Mouse (Mus musculus): ENCODE measurements around the gene Ccdc151. TPM values are rescaled to one million over a fixed set of nuclear protein-coding genes. Genes with fewer than 3 reads are reported as not detected.

The Ccdc151 gene
- under 1 TPM; 0.18 to 0.49 TPM for polyA plus RNA-seq (2017; shearing (Covaris generic))

GRCm38 (mm10) chr9:22002194-22003162 lies at the start of gene Ccdc151, which contains the start of gene Prkcsh:
Gene Ccdc151 (minus strand): TSS chr9:22002634.
Gene Prkcsh (plus strand): TSS chr9:22002806.

GRCm38 (mm10) chr9:22051958-22052254 lies 49.5 kb upstream of the Ccdc151 start, which contains the start of gene Elavl3:
Gene Elavl3 (minus strand): TSS chr9:22052023.

GRCm38 (mm10) chr9:21989230-21990110 lies 13.0 kb downstream of the Ccdc151 start, which contains the start of gene Rgl3:
Gene Rgl3 (minus strand): TSS chr9:21989446.

GRCm38 (mm10) chr9:21963417-21963816 lies 39.0 kb downstream of the Ccdc151 start, which contains the start of gene Epor:
Gene Epor (minus strand): TSS chr9:21963506.

GRCm38 (mm10) chr9:21955570-21956281 lies 46.7 kb downstream of the Ccdc151 start, which contains the start of gene Swsap1:
Gene Swsap1 (plus strand): TSS chr9:21955755.

Other genes starting within 250 kb of the Ccdc151 start
- gene Spc24, start 242.3 kb downstream of the Ccdc151 start, polyA plus RNA-seq (2017; shearing (Covaris generic)) = 1 to 10 TPM; 2.8 to 3.7 TPM
- gene Kank2, start 203.9 kb downstream of the Ccdc151 start, polyA plus RNA-seq (2017; shearing (Covaris generic)) = under 1 TPM in 1 of 2 experiments, not detected in 1; 0.45 TPM
- under 1 TPM in 1 of 2 experiments, not detected in 1; 0.44 TPM for gene Angptl8, start 167.1 kb downstream of the Ccdc151 start, polyA plus RNA-seq (2017; shearing (Covaris generic))
- 1 to 10 TPM; 3.7 to 4.5 TPM for gene Dock6, start 150.0 kb downstream of the Ccdc151 start, polyA plus RNA-seq (2017; shearing (Covaris generic))
- gene Rab3d, start 84.4 kb downstream of the Ccdc151 start, polyA plus RNA-seq (2017; shearing (Covaris generic)) = 10 to 100 TPM; 14.8 to 29.0 TPM
- 1 to 10 TPM in 1 of 2 experiments, under 1 TPM in 1; 0.86 to 1.5 TPM for gene Ccdc159, start 75.2 kb downstream of the Ccdc151 start, polyA plus RNA-seq (2017; shearing (Covaris generic))
- gene Tmem205, start 75.1 kb downstream of the Ccdc151 start, polyA plus RNA-seq (2017; shearing (Covaris generic)) = 1 to 10 TPM; 3.6 to 8.0 TPM
- 1 to 10 TPM; 1.6 to 1.9 TPM for gene Plppr2, start 65.6 kb downstream of the Ccdc151 start, polyA plus RNA-seq (2017; shearing (Covaris generic))
- 10 to 100 TPM; 11.8 to 12.4 TPM for gene Swsap1, start 46.9 kb downstream of the Ccdc151 start, polyA plus RNA-seq (2017; shearing (Covaris generic))
- under 1 TPM in 1 of 2 experiments, not detected in 1; 0.84 TPM for gene Epor, start 39.1 kb downstream of the Ccdc151 start, polyA plus RNA-seq (2017; shearing (Covaris generic))
- under 1 TPM in 1 of 2 experiments, not detected in 1; 0.20 TPM for gene Rgl3, start 13.2 kb downstream of the Ccdc151 start, polyA plus RNA-seq (2017; shearing (Covaris generic))
- 10 to 100 TPM; 76.4 to 98.0 TPM for gene Prkcsh, start 172 bp upstream of the Ccdc151 start, polyA plus RNA-seq (2017; shearing (Covaris generic))
- under 1 TPM; 0.24 to 0.78 TPM for gene Elavl3, start 49.4 kb upstream of the Ccdc151 start, polyA plus RNA-seq (2017; shearing (Covaris generic))
- gene Gm49318, start 68.6 kb upstream of the Ccdc151 start, polyA plus RNA-seq (2017; shearing (Covaris generic)) = not detected
- gene Zfp653, start 68.7 kb upstream of the Ccdc151 start, polyA plus RNA-seq (2017; shearing (Covaris generic)) = 10 to 100 TPM; 19.8 to 27.0 TPM
- 10 to 100 TPM; 45.4 to 50.3 TPM for gene Ecsit, start 82.8 kb upstream of the Ccdc151 start, polyA plus RNA-seq (2017; shearing (Covaris generic))
- gene Cnn1, start 96.6 kb upstream of the Ccdc151 start, polyA plus RNA-seq (2017; shearing (Covaris generic)) = under 1 TPM; 0.13 to 0.38 TPM
- 10 to 100 TPM; 76.8 to 82.5 TPM for gene Elof1, start 114.5 kb upstream of the Ccdc151 start, polyA plus RNA-seq (2017; shearing (Covaris generic))
- gene Acp5, start 133.1 kb upstream of the Ccdc151 start, polyA plus RNA-seq (2017; shearing (Covaris generic)) = 100 to 1,000 TPM; 197 to 281 TPM
- 10 to 100 TPM; 38.0 to 39.5 TPM for gene Pigyl, start 154.2 kb upstream of the Ccdc151 start, polyA plus RNA-seq (2017; shearing (Covaris generic))
- under 1 TPM; 0.11 to 0.22 TPM for gene Zfp872, start 185.5 kb upstream of the Ccdc151 start, polyA plus RNA-seq (2017; shearing (Covaris generic))
- gene Zfp809, start 223.1 kb upstream of the Ccdc151 start, polyA plus RNA-seq (2017; shearing (Covaris generic)) = 10 to 100 TPM; 35.2 to 35.5 TPM